Mouse (Mus musculus): ENCODE measurements around the gene Dock10. TPM values are rescaled to one million over a fixed set of nuclear protein-coding genes. Genes with fewer than 3 reads are reported as not detected.
A peak's percentile ranks its signal among the peaks of the same experiment; 100 is the strongest.

Dock10 gene
- polyA plus RNA-seq, 1 experiment = 83.1 TPM

- Histone ChIP-seq H3K4me1 (ENCODE audit: control insufficient read depth, insufficient read depth, low read length) (no peaks in the 10 kb centered on the region), H3K27ac (ENCODE audit: insufficient read depth, low read depth, low read length) (no peak overlapping the region), H3K4me3 (ENCODE audit: insufficient read depth, low read length) (no peak overlapping the region)
- no peak for TF ChIP-seq POLR2A (IDR thresholded peaks at IDR 0.05; ENCODE audit: borderline replicate concordance, low read depth, low read length)
- TF ChIP-seq CTCF (IDR thresholded peaks at IDR 0.05; ENCODE audit: low read depth, low read length) = no peak
These were observed 298.4 kb downstream of the Dock10 start for GRCm38 (mm10) chr1:80459923-80460322.

- H3K4me3 ChIP-seq (ENCODE audit: insufficient read depth, low read length) = no peak overlapping the region
- H3K4me1 ChIP-seq (ENCODE audit: control insufficient read depth, insufficient read depth, low read length) = peaks cover 1% of the 10 kb centered on the region
- no peak overlapping the region for H3K27ac ChIP-seq (ENCODE audit: insufficient read depth, low read depth, low read length)
- TF ChIP-seq POLR2A (IDR thresholded peaks at IDR 0.05; ENCODE audit: borderline replicate concordance, low read depth, low read length) (no peak), CTCF (IDR thresholded peaks at IDR 0.05; ENCODE audit: low read depth, low read length) (no peak)
These were observed 298.9 kb downstream of the Dock10 start for GRCm38 (mm10) chr1:80459477-80459876.

GRCm38 (mm10) chr1:80453971-80454370 lies 304.4 kb downstream of the Dock10 start:
- H3K27ac ChIP-seq (ENCODE audit: insufficient read depth, low read depth, low read length) = peak overlapping the region; percentile 74
- H3K4me1 ChIP-seq (ENCODE audit: control insufficient read depth, insufficient read depth, low read length) = peaks cover 19% of the 10 kb centered on the region
- no peak overlapping the region for H3K4me3 ChIP-seq (ENCODE audit: insufficient read depth, low read length)
- TF ChIP-seq CTCF (IDR thresholded peaks at IDR 0.05; ENCODE audit: low read depth, low read length) (no peak), POLR2A (IDR thresholded peaks at IDR 0.05; ENCODE audit: borderline replicate concordance, low read depth, low read length) (no peak)

GRCm38 (mm10) chr1:80451914-80452549 lies 306.3 kb downstream of the Dock10 start:
- Histone ChIP-seq H3K4me1 (ENCODE audit: control insufficient read depth, insufficient read depth, low read length) (peaks cover 30% of the 10 kb centered on the region), H3K27ac (ENCODE audit: insufficient read depth, low read depth, low read length) (peak overlapping the region; percentile 80)
- TF ChIP-seq CTCF (IDR thresholded peaks at IDR 0.05; ENCODE audit: low read depth, low read length) = no peak
- no peak for TF ChIP-seq POLR2A (IDR thresholded peaks at IDR 0.05; ENCODE audit: borderline replicate concordance, low read depth, low read length)

More at GRCm38 (mm10) chr1:80451914-80452549, 306.3 kb downstream of the Dock10 start:
- no peak overlapping the region for H3K4me3 ChIP-seq (ENCODE audit: insufficient read depth, low read length)

Measured in bone marrow macrophage, adult 2 months (primary cell).